Mouse (Mus musculus): ENCODE results near the gene 5730507C01Rik. TPM values are rescaled to one million over a fixed set of nuclear protein-coding genes. Genes with fewer than 3 reads are reported as not detected.
A peak's percentile ranks its signal among the peaks of the same experiment; 100 is the strongest.
"Not testable (repeated sequence)": the region's sequence is repeated elsewhere in the genome, so short reads cannot be mapped to it uniquely, and the experiment has no call there.

The 5730507C01Rik gene
- polyA plus RNA-seq (2014; fragmentation: Nextera tagmentation; extraction: Ambion mirVana), result 1.3 TPM in 2 replicates

DNA sequence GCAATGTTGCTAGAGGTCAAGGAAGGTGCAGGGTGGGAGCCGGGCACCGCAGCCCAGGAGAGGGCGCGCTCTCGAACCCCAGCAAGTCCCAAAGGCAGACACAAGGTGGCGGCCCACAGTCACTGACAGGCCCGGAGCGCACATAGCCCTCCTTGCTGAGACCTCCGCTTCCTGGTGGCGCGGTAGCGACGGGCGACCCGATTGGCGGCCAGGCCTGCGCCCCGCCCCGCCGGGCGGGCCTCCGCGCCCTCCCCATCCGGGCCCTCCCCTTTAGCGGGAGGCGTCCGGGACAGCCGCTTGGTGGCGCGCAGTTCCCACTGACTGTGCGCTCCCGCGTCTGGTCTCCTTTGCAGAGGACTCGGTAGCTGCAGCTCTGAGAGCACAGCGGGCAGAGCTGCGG, at the start of gene 5730507C01Rik:
Gene 5730507C01Rik, plus strand, starts transcription at position 340 of the 400 bp plus-strand sequence.
- 0 out of 2 replicates have a peak, but pooled peaks cover 7% of the 10 kb centered on the region for H3K9me3 ChIP-seq (replicated peaks; ENCODE audit: control insufficient read depth, low read length)
- no peak within 1 kb of the TSS for H3K9ac ChIP-seq (ENCODE audit: low read length)
- DNase-seq (ENCODE audit: low spot score) (peak; percentile 4), ATAC-seq (no peak)
- 5% methylated on average over 31 of the region's 36 CpGs for WGBS
- H3K27me3 ChIP-seq (replicated peaks; ENCODE audit: control insufficient read depth, insufficient read depth, low read length), result no peaks in the 10 kb centered on the region
- peak within 1 kb of the TSS; percentile 23 for H3K4me3 ChIP-seq (ENCODE audit: low read depth, low read length)
- no peak within 1 kb of the TSS for H3K27ac ChIP-seq (ENCODE audit: low read depth, low read length)
- peak within 1 kb of the TSS; percentile 18; the same call in 1 of the 2 replicates for H3K4me2 ChIP-seq (ENCODE audit: low read length)
- H3K36me3 ChIP-seq (ENCODE audit: control insufficient read depth, insufficient read depth, low read length), result no peaks in the 10 kb centered on the region
- no peaks in the 10 kb centered on the region for H3K4me1 ChIP-seq (ENCODE audit: control insufficient read depth, insufficient read depth, low read length)

DNA sequence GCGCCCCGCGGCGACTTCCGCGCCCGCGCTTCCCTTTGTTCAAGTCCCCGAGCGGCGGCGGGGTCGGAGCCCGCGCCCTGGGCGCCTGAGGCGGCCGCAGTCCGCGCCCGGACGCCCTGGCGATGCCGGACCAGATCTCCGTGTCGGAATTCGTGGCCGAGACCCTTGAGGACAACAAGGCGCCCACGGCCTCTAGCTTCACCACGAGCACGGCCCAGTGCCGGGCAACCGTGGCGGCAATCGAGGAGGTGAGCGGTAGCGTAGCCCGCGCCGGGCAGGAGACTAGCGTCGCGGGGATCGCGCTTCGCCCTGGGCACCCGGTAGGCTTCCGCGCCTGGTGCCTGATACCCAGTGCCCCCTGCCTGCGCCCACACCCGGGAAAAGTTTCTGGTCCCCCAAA, 306 bp downstream of the 5730507C01Rik start:
- H3K9ac ChIP-seq (ENCODE audit: low read length); DNase-seq (ENCODE audit: low spot score); H3K9me3 ChIP-seq (replicated peaks; ENCODE audit: control insufficient read depth, low read length); H3K27me3 ChIP-seq (replicated peaks; ENCODE audit: control insufficient read depth, insufficient read depth, low read length); H3K36me3 ChIP-seq (ENCODE audit: control insufficient read depth, insufficient read depth, low read length); H3K4me1 ChIP-seq (ENCODE audit: control insufficient read depth, insufficient read depth, low read length); ATAC-seq; H3K27ac ChIP-seq (ENCODE audit: low read depth, low read length): not testable (repeated sequence)
- WGBS, result 3% methylated on average over 52 of the region's 52 CpGs
- H3K4me3 ChIP-seq (ENCODE audit: low read depth, low read length), result peak overlapping the region; percentile 23
- H3K4me2 ChIP-seq (ENCODE audit: low read length), result peak overlapping the region; percentile 18; the same call in 1 of the 2 replicates

DNA sequence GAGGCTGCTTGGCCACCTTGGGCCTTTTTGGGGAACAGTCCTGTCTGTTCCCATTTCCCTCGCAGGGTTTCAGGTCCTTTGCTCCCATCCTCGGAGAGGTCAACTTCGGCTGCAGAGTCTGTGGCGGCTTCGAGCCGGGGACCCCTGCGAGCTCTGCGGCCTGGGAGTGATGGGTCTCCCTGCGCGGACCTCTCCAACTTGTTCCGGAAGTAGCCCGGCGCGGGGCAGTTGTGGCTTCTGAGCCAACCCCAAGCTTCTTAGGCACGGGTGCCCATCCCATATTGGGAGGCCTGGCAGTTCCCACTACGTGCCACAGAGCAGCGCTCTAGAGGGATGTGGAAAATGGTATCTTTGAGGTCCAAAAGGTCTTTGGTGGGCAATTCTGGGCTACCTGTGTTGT, 767 bp downstream of the 5730507C01Rik start:
- H3K4me2 ChIP-seq (ENCODE audit: low read length); DNase-seq (ENCODE audit: low spot score); ATAC-seq; H3K4me1 ChIP-seq (ENCODE audit: control insufficient read depth, insufficient read depth, low read length); H3K36me3 ChIP-seq (ENCODE audit: control insufficient read depth, insufficient read depth, low read length); H3K27ac ChIP-seq (ENCODE audit: low read depth, low read length); H3K27me3 ChIP-seq (replicated peaks; ENCODE audit: control insufficient read depth, insufficient read depth, low read length); H3K9ac ChIP-seq (ENCODE audit: low read length); H3K4me3 ChIP-seq (ENCODE audit: low read depth, low read length); H3K9me3 ChIP-seq (replicated peaks; ENCODE audit: control insufficient read depth, low read length): not testable (repeated sequence)
- 22% methylated on average over 17 of the region's 17 CpGs for WGBS
